In the genomic region with DNA sequence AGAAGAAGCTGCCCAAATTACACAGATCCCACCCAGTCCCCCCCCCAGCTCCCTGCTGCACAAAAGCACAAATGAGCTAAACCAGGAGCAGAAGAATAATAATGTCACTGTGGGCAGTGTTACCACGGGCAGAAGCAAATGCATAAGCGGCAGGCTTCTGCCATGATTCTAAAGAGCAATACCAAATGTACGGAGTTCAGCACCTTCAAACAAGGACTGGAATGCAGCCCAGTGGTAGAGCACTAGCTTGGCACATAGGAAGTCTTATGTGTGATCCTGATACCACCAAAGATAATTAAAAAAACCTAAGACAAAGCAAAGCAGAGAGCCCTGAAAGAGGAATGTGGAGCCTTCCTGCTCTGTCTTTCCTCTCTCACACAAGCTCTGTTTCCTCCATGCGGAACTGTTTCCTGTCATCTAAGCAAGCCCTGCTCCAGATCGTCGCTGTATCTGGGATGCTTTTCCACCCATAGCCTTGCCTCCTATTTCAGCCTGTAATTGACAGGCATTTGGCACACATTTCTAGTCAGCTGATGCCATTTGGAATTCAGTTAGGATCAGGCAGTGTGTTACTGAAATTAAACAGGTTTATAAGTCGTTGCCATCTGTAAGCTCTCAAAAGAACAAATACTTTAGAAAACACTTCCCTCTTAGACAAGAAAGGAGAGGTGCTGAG, we compare ENCODE assay signal across 9 mouse cellular contexts. TPM values are rescaled to one million over a fixed set of nuclear protein-coding genes. Genes with fewer than 3 reads are reported as not detected.
DNase-seq lines count a peak whose midpoint lies in the region; ATAC-seq lines count a peak whose summit lies in the region.
"Had no signal": no experiment of that assay in that cellular context is flagged by ENCODE, and none has a peak within 500 bp of the region (broad histone marks: within the 10 kb centered on the region; RNA-seq: fewer than 3 reads in every experiment).

No protein-coding gene starts in this region.

- H3K9me3 ChIP-seq in hindbrain, embryonic 14.5 days (ENCODE audit: control insufficient read depth, low read length): no peaks in the 10 kb centered on the region
- H3K9me3 ChIP-seq in hindbrain, embryonic 11.5 days (ENCODE audit: control insufficient read depth, low read length): no peaks in the 10 kb centered on the region
- H3K9me3 ChIP-seq: megakaryocyte, embryonic 14.5 days had no signal

- H3K27me3 ChIP-seq in hindbrain, embryonic 14.5 days (ENCODE audit: control insufficient read depth, insufficient read depth, low read length): no peaks in the 10 kb centered on the region
- no peaks in the 10 kb centered on the region for H3K27me3 ChIP-seq in hindbrain, embryonic 11.5 days (ENCODE audit: control insufficient read depth, insufficient read depth, low read length)
- H3K27me3 ChIP-seq: megakaryocyte, embryonic 14.5 days had no signal

- H3K4me3 ChIP-seq in hindbrain, embryonic 14.5 days (replicated peaks; ENCODE audit: low read length): no peak overlapping the region
- no peak overlapping the region for H3K4me3 ChIP-seq in hindbrain, embryonic 11.5 days (ENCODE audit: low read depth, low read length)
- H3K4me3 ChIP-seq: megakaryocyte, embryonic 14.5 days had no signal

- no peaks in the 10 kb centered on the region for H3K36me3 ChIP-seq in hindbrain, embryonic 14.5 days (replicated peaks; ENCODE audit: control insufficient read depth, insufficient read depth)
- no peaks in the 10 kb centered on the region for H3K36me3 ChIP-seq in hindbrain, embryonic 11.5 days (ENCODE audit: control insufficient read depth, insufficient read depth, low read length)

- WGBS in hindbrain, embryonic 14.5 days: 58% methylated on average over 7 of the region's 7 CpGs
- WGBS in hindbrain, embryonic 11.5 days: 73% methylated on average over 7 of the region's 7 CpGs

- no peak overlapping the region for H3K4me2 ChIP-seq in hindbrain, embryonic 14.5 days (replicated peaks)
- no peak overlapping the region for H3K4me2 ChIP-seq in hindbrain, embryonic 11.5 days (replicated peaks; ENCODE audit: low read depth, low read length)

- ATAC-seq in hindbrain, embryonic 14.5 days (ENCODE audit: low FRiP score): no peak; the same call in 1 of the 2 replicates
- ATAC-seq in hindbrain, embryonic 11.5 days (ENCODE audit: low FRiP score): no peak

- DNase-seq in hindbrain, embryonic 14.5 days (ENCODE audit: low spot score): peak; percentile 45
- DNase-seq in hindbrain, embryonic 11.5 days (ENCODE audit: low spot score): no peak
- DNase-seq in right cerebral cortex, postnatal 10 days (ENCODE audit: low spot score in 2 of 2): peak; percentile 54 to 78
- DNase-seq in right cerebral cortex, postnatal 36 days (ENCODE audit: low spot score in 2 of 2): no peak
- DNase-seq in layer of hippocampus, adult 18-20 months (ENCODE audit: low spot score in 2 of 2): peak; percentile 69 to 89
- no peak for DNase-seq in gastrocnemius, adult 18-20 months (ENCODE audit: low spot score)
- DNase-seq in frontal cortex, postnatal 25 days (ENCODE audit: low spot score in 2 of 2): no peak
- DNase-seq in embryo, embryonic 9.5 days (ENCODE audit: extremely low spot score): no peak

- H3K9ac ChIP-seq in hindbrain, embryonic 14.5 days: no peak overlapping the region
- H3K9ac ChIP-seq in hindbrain, embryonic 11.5 days (ENCODE audit: low read depth, low read length): no peak overlapping the region

- peak overlapping the region; percentile 44; the same call in 1 of the 2 replicates for H3K27ac ChIP-seq in hindbrain, embryonic 14.5 days
- no peak overlapping the region for H3K27ac ChIP-seq in hindbrain, embryonic 11.5 days (ENCODE audit: low read depth, low read length)

- no peaks in the 10 kb centered on the region; the same call in 1 of the 2 replicates for H3K4me1 ChIP-seq in hindbrain, embryonic 14.5 days (replicated peaks; ENCODE audit: control insufficient read depth, insufficient read depth, low read length)
- no peaks in the 10 kb centered on the region for H3K4me1 ChIP-seq in hindbrain, embryonic 11.5 days (replicated peaks; ENCODE audit: control insufficient read depth, insufficient read depth, low read length)

RNA-seq across cellular contexts. Expression of a gene that starts 29.0 kb away (rescaled TPM):
- 424 and 425 TPM in 2 replicates for polyA plus RNA-seq in hindbrain, embryonic 14.5 days (2014; fragmentation: Nextera tagmentation; extraction: Ambion mirVana)
- 360 and 376 TPM in 2 replicates for polyA plus RNA-seq in hindbrain, embryonic 11.5 days (2014; fragmentation: Nextera tagmentation; extraction: Ambion mirVana)
- 100 to 1,000 TPM; 286 to 290 TPM for total RNA-seq in layer of hippocampus, adult 18-20 months (2021)
- 100 to 1,000 TPM; 115 to 131 TPM for total RNA-seq in gastrocnemius, adult 18-20 months (2021)

Comparison
In these comparisons a context has a peak if more than half of its experiments do, and no peak if none do; other contexts are left out.
1. DNase-seq: peak in hindbrain, embryonic 14.5 days (single experiment), right cerebral cortex, postnatal 10 days (2 of 2) and layer of hippocampus, adult 18-20 months (2 of 2); none in hindbrain, embryonic 11.5 days (single experiment), right cerebral cortex, postnatal 36 days (0 of 2), gastrocnemius, adult 18-20 months (single experiment), frontal cortex, postnatal 25 days (0 of 2) and embryo, embryonic 9.5 days (single experiment).